Mouse (Mus musculus): ENCODE measurements around the gene Rffl.
A peak's percentile ranks its signal among the peaks of the same experiment; 100 is the strongest.

Gene Rffl

DNA sequence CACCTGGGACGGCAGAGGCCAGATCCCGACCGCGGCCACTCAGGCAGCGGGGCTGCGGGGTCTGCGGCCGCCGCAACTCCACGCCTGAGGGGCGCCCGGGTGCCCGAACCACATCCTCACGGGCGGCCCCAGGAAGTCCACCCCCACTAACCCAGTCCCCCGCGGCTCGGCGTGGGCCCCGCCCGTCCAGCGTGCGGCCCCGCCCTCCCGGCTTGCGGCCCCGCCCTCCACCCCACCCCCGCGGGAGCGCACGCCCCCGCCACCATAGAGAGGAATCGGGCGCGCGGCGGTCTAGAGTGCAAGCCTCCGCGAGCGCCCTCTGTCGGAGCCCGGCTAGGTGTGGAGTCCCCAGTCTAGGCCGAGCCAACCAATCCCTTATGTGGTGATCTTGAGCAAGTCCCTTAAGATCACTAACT is at the start of gene Rffl:
TSS of gene Rffl (minus strand) at position 180 of the 416 bp plus-strand sequence.
- peak; percentile 93 to 94 for DNase-seq

DNA sequence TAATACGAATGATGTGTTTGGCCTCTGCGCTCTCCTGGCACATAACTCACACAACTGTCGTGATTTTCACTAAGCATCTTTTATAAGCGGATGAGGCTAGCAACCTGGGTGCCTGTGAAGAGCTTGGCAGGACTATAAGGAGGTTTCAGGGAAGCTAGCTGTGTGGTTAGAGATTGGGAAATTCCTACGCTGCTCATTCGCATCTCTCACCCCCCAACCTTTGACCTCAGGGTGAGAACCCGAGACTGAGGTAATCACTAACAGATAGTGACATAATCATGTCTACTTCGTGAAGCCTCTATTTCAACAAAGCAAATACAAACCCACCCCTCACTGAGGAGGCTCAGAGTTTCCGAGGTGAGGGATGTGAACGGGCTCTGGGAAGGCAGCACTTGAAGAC is 49.8 kb upstream of the Rffl start:
- no peak for DNase-seq

DNA sequence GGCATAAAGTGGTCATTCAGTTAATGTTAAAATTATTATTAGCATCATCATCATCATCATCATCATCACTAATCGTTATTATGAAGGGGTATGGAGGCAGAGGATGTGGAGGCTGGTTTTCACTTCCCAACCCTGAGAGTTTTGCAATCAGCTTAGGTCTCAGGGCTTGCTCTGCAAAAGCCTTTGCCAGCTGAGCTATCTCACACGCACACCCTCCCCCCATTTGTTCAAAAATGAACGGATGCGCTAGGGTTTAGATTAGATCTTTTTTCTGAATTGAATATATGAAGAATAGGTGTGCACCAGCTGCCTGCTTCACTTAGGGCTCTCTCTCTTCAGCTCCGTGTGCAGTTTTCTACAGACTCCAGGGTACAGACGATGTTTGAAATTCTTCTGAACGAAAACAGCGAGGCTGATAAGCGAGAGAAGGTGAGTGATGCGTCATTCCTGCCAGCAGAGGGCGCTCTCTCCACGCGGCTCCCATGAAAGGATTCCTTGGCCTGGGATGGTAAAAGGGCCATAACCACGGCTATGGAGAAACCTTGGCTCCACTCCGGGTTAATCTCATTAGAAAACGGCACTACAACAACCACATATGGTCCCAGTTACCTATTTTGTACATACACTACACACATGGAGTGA is 43.8 kb upstream of the Rffl start:
- peak; percentile 70 to 74 for DNase-seq

DNA sequence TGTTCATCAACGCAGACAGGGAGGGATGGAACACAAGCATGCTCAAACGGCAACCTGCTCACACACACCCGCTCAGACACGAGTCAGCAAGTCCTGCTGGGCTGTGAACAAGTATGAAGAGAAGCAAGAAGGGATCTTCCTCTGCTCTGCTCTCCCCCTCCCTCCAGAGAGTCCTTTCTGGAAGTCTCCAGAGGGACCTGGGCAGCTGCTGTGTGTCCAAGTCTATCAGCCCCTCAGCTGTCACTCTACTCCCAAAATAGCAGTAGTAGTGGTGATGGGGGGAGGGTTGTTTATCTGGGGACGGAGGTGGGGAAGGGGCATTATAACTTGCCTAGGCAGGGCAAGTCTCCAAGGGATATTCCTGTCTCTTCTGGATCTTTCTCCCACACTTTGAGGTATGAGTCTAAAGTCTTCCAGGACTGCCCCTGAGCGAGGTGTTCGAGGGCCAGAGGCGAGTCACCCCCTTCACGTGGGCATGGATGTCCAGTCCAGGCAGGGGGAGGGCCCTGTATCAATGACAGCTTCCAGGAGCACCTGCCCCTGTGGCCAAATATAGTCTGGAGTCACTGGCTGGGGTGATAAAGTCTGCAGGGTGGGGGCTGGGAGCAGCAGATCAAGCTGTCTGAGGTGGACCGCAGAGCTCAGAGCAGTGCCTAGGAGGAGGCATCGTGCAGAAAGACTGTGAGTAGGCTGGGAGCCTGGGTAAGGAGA is 39.8 kb upstream of the Rffl start:
- DNase-seq: no peak

DNA sequence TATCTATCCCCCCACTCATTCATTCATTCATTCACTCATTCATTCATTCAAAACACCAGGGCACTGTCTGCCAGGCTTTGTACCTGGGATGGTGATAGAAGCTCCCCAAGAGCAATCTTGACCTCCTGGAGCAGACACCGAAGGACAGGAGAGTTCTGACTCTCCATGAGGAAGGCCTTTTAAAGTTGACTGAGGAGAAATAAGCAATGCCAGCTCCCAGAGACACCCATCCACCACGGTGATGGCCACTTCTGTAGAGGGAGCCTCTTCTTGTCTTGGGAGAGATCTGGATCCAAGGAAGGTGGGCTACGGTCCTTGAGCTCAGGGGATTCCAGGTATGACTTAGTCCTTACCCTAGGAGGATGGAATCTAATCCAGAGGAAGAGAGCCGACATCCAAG is 39.2 kb upstream of the Rffl start, which contains the start of gene Unc45b:
TSS of gene Unc45b (plus strand) at position 301 of the 400 bp plus-strand sequence.
- DNase-seq: no peak

DNA sequence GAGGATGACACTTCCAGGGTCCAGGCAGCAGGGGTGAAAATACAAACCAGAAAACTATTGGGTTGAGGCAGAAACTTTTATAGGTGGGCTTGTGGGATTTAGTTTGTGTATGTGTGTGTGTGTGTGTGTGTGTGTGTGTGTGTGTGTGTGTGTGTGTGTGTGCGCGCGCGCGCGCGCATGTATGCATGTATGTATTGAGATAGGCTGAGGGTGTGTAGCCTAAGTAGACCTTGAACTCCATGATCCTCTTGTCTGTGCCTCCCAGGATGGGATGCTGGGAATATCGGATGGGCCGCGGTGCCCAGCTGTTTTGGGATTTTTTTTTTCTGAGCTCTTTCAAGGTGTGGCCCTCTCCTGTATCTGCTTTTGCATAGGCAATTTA is 37.6 kb upstream of the Rffl start:
- DNase-seq: no peak

DNA sequence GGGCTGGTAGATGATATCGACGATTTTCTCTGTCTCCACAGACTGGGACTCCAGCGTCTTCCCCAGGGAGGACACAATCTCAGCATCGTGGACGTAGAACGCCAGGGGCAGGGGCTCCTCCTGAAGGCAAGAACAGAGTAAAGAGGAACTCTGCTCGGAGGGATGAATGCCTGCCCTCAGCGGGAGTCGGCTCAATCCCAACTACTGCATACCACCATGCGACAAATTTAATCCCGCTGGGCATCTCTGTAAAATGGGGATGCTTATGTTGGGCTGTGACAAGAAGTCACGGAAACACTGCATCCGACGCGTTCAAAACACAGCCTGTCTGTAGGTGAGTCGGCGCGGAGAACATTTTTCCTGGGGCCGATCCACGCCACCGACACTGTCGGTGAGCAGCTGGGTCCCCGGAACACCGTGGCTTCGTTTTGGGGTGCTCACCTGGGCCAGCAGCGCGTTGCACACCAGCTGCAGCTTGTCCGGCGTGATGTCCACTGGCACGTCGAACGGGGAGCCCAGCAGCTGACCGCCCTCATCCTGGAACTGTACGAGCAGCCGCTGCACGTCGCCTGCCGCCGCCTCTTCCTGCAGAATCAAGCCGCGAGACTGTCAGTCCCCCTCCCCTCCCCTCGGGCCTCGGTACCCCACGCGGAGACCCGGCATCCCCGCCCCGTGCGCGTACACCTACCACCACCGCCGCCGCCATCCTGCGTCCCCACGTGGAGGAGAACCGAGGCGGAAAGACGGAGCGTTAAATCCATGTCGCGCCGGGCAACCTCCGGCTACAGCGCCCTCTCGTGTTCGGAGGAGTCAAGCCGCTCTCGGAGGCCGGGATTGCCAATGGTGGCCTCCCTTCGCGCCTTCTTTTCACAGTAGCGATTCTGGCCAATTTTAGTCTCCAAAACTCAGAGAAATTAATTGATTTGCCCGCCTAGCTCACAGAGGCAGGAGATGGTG is 36.9 kb upstream of the Rffl start, which contains the start of gene Nle1:
TSS of gene Nle1 (minus strand) at position 761 of the 957 bp plus-strand sequence.
- DNase-seq: peak; percentile 92 to 95

DNA sequence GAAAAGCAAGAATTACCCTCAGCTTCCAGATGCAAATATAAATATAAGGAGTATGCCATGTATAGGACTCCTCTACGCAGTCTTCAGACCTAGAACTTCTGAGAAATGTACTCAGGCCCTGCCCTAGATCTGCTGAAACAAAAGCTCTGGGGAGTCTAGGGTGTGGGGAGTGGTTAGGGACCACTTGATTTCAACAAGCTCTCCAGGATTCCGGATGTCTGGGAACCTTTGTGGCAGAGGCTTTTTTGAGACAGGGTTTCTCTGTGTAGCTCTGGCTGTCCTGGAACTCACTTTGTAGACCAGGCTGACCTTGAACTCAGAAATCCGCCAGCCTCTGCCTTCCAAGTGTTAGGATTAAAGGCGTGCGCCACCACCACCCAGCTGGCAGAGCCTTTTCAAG is 34.8 kb upstream of the Rffl start:
- no peak for DNase-seq

DNA sequence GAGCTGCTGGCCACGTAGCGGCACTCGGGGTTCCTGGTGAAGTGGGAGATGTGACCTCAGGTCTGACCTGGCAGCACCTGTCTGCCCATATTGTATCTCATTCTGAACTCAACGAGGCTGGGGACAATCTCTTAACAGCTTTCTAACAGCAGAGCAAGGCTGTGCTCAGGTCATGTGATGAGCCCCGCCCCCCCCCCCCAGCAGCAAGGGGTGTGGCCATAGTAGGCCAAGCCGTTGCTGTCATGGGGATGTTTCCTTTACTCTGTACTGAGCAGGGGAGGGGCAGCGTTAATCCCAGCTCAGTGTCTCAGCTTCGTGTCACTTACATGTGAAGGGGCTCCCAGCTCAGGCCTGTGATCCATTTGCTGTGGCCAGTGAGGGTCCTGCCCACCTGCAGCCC is 33.9 kb upstream of the Rffl start:
- no peak for DNase-seq

DNA sequence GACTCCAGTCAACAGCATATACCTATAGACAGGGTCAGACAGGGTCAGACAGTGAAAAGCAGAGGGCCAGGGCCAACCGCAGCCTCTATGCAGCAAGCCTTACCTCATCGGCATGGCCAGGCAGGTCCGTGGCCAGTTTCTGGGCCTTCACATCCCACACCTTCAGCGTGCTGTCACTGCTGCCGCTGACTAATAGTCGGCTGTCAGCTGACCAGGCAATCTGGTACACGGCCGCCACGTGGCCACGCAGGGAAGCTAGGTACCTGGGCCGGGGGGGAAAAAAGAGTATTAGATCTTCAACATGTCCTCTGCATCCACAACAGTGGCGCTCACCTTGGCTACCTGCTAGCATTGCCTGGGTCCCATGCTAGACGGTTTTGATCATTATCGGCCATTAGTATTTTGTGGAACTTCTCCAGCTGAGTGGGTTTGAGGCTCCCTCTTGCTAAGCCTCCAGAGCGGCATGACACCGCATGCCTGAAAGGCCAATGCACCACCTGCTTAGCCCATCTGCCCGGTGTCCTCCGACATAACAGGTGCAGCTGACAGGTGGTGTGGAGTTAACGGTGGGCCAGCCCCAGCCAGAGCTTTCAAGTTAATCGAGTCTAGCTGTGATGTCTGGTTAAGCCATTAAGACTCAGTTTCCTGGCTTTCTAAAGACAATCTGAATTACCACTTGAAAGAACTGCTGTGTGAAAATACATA is 30.7 kb upstream of the Rffl start:
- DNase-seq: no peak

DNA sequence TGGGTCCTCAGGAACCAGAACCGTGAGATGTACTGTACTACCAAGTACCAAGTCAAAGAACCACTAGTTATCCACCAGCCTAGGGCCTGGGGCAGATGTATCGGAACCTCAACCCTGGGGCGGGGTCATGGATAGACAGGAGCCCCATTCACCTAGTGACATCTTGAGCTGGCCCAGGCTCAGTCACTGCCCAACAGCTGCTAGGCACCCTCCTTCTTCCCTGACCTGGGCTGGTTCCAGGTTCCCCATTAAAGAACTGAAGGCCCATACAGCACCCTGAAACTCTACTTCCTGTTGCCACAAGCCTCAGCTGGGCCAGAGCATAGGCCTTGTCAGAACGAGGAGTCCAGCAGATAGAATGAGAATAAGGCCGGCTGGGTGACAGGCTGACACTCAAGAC is 28.7 kb upstream of the Rffl start:
- DNase-seq: no peak

DNA sequence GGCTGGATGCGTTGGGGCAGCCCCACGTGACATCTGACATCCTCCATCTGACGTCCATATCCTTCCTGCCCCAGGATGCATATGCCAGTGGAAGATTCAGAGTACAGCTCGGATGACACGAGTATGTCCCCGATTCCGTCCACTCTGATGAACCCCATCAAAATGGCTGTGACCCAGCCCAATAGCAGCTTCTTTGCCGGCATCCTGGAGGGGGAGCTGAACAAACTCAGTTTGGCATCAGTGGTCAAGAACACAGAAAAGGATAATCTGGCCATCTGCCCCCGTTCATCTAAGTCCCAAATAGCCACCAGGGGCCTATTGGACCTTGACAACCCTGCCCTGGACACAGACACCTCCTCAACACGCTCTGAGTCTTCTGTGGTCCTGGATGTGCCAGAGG is 26.5 kb upstream of the Rffl start:
- no peak for DNase-seq

DNA sequence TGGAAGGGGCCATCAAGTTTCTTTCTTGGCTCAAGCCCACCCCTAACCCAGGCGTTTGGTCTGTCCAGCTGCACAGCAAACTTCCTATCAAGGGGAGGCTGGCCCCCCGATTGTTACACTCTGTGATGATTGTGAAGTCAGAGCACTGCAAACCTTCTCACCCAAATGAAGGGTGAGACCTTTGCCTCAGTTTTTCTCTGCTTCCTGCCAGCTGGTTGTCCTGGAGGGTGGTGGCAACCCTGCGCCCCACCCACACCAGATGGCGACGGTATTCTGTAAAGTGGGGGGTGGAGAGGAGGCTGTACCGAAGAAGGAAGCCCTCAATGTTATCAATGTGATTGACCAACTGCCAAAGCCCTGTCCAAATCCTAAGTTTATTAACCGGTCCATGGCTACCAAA is 20.9 kb upstream of the Rffl start, which contains the start of gene Fndc8:
TSS of gene Fndc8 (plus strand) at position 189 of the 400 bp plus-strand sequence.
- peak; percentile 52 to 74 for DNase-seq

DNA sequence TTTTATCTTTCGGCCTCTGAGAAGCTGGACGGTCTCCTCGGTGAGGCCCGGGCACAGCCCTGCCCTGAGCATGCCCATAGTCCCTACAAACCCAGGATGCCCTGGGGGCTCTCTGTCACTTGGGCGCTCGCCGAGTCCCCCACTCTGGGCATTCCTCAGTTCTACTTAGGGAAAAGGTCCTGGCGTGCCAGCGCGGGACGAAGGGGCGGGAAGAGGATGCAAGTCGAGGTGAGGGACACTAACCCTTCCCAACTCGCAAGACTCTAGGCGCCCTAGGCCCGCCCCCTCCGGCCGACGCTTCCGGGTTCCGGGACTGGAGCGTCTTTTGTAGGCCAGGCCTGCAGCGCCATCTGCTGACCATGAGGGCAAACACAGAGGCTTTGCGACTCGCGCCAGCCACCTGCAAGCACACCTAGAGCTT is 19.3 kb upstream of the Rffl start, which contains the start of gene Rad51d:
TSS of gene Rad51d (minus strand) at position 273 of the 421 bp plus-strand sequence.
- peak; percentile 94 to 96 for DNase-seq

DNA sequence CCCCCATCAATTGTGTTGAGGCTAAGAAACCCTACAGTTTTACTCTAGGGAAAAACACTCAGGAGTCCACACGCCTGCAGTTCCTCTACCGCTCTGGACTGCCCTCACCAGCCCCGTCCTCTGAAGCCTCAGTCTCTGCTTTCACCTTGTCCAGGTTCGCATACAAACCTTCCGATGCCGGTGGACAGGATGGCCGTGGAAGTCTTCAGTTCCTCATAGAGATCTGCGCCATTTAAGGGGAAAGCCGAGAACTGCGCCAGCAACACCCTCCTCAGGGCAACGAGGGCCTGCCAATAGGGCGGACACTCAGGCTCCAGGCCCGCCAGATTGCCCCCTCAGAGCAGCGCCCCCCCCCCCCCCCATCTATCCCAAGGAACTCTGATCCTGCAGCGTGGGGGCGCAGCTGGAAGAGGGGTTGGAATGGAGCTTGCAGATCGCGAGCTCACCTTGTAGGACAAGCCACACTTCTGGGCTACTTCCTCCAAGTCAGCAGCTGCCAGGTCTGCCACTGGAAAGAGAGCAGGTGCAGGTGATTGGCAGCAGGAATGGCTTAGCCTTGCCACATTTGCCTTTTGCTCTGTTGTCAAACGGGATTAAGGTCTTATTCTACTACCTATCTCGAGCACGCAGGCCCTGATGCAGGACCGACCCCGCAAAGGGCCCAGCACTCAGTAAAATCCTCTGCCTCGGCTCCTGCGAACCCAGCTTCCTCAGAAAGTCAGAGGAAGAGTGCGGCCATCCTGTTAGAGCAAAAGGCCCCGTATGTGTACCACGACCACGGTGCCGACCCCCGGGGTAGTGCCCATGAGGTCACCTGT is 18.7 kb upstream of the Rffl start:
- peak in 1 of 2 experiments; percentile 48 for DNase-seq

DNA sequence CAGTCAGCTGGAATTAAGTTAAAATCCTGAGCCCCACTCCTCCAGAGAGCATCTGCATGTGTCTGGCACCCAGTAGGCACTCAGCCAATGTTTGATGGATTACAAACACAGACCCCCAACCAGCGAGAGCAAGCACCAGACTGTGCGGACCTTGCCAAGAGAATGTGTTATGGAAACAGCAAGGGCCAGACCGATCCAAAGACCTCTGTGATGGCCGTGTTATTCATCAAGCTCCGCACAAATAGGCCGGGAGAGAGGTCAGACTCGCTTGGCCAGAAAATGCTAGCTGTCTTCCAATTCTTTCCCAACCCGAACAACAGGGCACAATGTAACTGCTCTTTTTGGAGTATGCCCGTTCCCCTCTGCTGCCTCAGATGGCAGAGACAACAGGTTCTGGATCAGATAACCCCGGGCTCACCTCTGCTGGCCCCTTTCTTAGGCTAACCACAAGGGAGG is 17.5 kb upstream of the Rffl start:
- DNase-seq: no peak

DNA sequence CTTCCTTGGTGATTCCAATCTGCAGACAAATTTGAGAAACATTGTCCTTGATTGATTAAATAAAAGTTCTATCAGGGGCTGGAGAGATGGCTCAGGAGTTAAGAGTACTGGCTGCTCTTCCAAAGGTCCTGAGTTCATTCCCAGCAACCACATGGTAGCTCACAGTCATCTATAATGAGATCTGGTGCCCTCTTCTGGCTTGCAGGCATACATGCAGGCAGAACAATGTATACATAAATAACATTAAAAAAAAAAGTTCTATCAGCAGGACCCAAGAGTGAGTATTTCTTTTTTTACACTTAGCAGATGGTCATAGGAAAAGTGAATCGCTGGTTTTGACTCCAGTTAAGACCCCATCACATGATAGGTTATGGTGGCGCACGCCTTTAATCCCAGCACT is 15.5 kb upstream of the Rffl start:
- no peak for DNase-seq

DNA sequence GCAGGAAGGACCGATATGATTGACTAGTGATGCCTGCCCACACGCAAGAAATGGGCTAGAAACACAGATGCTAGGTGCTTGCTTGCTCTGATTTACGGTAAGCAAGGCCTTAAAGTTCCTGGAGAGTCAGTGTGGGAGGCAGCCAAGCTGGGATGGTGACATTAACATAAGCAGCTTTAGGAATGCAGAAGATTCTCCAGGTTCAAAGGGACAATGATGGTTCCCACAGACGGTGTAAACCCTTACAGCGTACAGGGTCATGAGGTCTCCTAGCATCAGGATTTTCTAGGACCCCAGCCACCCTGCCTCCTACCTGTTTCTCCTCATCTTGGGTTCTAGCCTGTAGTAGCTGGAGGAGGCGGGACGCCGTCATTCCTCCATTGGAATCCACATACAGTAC is 12.2 kb upstream of the Rffl start:
- DNase-seq: no peak

DNA sequence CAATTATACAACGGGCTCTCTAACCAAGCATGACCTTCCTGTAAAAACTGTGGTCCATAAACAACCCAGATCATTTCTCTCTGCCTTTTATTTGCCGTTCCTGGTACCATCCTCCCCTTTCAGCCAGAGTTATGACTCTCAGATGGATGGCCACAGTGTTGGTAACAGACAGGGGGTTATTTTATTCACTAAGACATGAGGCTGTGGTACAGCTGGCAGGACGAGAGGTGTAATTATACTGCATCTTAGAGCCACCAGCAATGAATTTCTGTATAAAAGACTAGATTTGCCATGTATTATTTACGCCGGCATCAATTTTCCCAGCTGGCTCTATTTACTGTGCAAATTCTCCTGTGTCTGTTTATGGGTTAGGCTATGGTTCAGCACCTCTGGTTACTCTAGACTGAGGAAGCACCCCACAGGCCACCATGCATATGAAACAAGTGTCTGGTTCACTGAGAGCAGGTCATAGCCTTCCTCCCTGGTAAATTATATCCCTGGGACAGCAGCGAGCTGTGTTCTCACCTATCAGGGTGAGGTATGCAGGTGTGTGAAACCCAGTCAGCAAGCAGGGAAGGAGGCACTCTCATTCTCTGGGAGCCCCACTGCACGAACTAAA is 6.8 kb upstream of the Rffl start:
- DNase-seq: no peak

DNA sequence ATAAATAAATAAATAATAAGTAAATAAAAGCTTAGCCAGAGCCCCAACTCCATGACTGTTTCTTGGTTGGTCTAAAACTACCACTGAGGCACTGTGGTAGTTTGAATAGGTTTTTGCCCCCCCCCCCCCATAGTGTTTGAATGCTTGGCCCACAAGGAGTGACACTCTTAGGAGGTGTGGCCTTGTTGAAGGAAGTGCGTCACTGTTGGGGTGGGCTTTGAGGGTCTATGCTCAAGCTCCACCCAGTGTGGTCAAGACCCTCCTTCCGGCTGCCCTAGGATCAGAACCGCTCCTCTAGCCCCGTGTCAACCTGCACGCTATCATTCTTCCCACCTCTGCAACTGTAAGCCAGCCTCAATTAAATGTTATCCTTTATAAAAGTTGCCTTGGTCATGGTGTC is 4.6 kb upstream of the Rffl start:
- no peak for DNase-seq

DNA sequence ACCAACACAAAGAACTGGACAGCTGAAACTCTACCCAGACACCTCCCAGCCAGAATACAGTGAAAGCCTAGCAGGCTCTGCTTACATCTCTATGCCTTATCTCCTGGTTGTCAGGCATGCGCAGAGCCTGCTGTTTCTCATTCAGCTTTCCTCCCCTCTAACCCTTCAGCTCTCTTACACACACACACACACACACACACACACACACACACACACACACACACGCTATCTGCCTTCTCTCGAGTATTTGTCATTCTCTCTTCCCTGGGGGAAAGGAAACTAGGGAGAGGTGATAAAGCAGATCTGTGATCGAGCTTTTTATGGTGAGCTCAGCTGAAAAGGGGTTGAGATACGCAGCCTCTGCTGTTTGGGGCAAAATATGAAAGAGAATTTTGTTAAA is 3.9 kb upstream of the Rffl start:
- DNase-seq: no peak
